Mouse (Mus musculus): ENCODE measurements around the gene Tex13c3.
"Not testable (repeated sequence)": the region's sequence is repeated elsewhere in the genome, so short reads cannot be mapped to it uniquely, and the experiment has no call there.

GRCm38 (mm10) chrX:19481219-19481618 is at the start of gene Tex13c3:
- TF ChIP-seq POLR2AphosphoS5 (IDR thresholded peaks at IDR 0.05; ENCODE audit: insufficient replicate concordance, low read depth, low read length); CTCF (IDR thresholded peaks at IDR 0.05; ENCODE audit: low read depth, low read length); GATA2 (IDR thresholded peaks at IDR 0.05; ENCODE audit: borderline replicate concordance, low read depth, low read length): not testable (repeated sequence)

All from G1E (cell line).